Comparison of ENCODE assay signal across 11 mouse cellular contexts in genomic region chr11:23013580-23014294, GRCm38 (mm10). TPM values are rescaled to one million over a fixed set of nuclear protein-coding genes. Genes with fewer than 3 reads are reported as not detected.
DNase-seq lines count a peak whose midpoint lies in the region; TF ChIP-seq lines count a peak whose summit lies in the region.
"Had no signal": no experiment of that assay in that cellular context is flagged by ENCODE, and none has a peak within 500 bp of the region (broad histone marks: within the 10 kb centered on the region; RNA-seq: fewer than 3 reads in every experiment).

No protein-coding gene starts in this region.

- no peak overlapping the region for H3K27ac ChIP-seq in gastrocnemius, adult 2 months
- no peak overlapping the region for H3K27ac ChIP-seq in thymus, adult 2 months (ENCODE audit: control insufficient read depth, insufficient read depth, low read length)
- H3K27ac ChIP-seq: forebrain, embryonic 13.5 days; midbrain, embryonic 10.5 days had no signal

- DNase-seq in gastrocnemius, adult 2 months, result no peak
- DNase-seq in gastrocnemius, postnatal 36 days, result no peak
- peak; percentile 9 for DNase-seq in thymus, adult 2 months
- DNase-seq in thymus, postnatal 10 days (ENCODE audit: low spot score in 2 of 2), result no peak
- peak; percentile 59 for DNase-seq in induced T-regulatory cell, adult 2 months (ENCODE audit: low read depth)
- peak; percentile 7 for DNase-seq in thymus, postnatal 25 days
- DNase-seq in layer of hippocampus, postnatal 25 days (ENCODE audit: extremely low spot score in 1 of 2, low spot score in 1 of 2), result no peak
- DNase-seq in cerebellum, postnatal 4 days (ENCODE audit: low spot score in 2 of 2), result no peak
- DNase-seq: layer of hippocampus, postnatal 36 days had no signal

- no peak overlapping the region for H3K4me3 ChIP-seq in gastrocnemius, adult 2 months
- H3K4me3 ChIP-seq in thymus, adult 2 months (ENCODE audit: control insufficient read depth, insufficient read depth, low read length), result no peak overlapping the region
- H3K4me3 ChIP-seq: forebrain, embryonic 13.5 days; midbrain, embryonic 10.5 days had no signal

- WGBS in thymus, adult 2 months, result 96% methylated on average over 4 of the region's 4 CpGs

- intact Hi-C loops in gastrocnemius, adult 2 months (cut with DNase I), result no loop called here
- intact Hi-C loops in gastrocnemius, postnatal 36 days (cut with DNase I), result loop anchor here (5.0 kb wide), 1 partner anchor 239 kb away; no protein-coding TSS in a partner anchor

- TF ChIP-seq POLR2A in thymus, adult 2 months (IDR thresholded peaks at IDR 0.05; ENCODE audit: control insufficient read depth, extremely low read depth, insufficient read depth, low read length, poor library complexity), result no peak

- H3K4me1 ChIP-seq in thymus, adult 2 months (replicated peaks; ENCODE audit: control insufficient read depth, insufficient read depth, low read length), result no peaks in the 10 kb centered on the region
- H3K4me1 ChIP-seq: forebrain, embryonic 13.5 days had no signal

- H3K36me3 ChIP-seq in thymus, adult 2 months (ENCODE audit: control insufficient read depth, insufficient read depth, low read length), result no peaks in the 10 kb centered on the region
- H3K36me3 ChIP-seq: midbrain, embryonic 10.5 days had no signal

- no peaks in the 10 kb centered on the region for H3K27me3 ChIP-seq in thymus, adult 2 months (ENCODE audit: control insufficient read depth, insufficient read depth, low read length)
- H3K27me3 ChIP-seq: forebrain, embryonic 13.5 days had no signal

- TF ChIP-seq CTCF in gastrocnemius, adult 2 months (IDR thresholded peaks at IDR 0.05), result peak; percentile 32; the same call in 1 of the 2 replicates
- TF ChIP-seq CTCF in thymus, adult 2 months (IDR thresholded peaks at IDR 0.05; ENCODE audit: borderline replicate concordance, control insufficient read depth, extremely low read depth, insufficient read depth, low read length, poor library complexity), result no peak

RNA-seq across cellular contexts. Expression of gene Fam161a, which starts 6.4 kb away (rescaled TPM):
- 1 to 10 TPM; 1.9 to 3.0 TPM for total RNA-seq in gastrocnemius, adult 2 months (2021)
- 1 to 10 TPM; 1.8 to 2.8 TPM for total RNA-seq in gastrocnemius, postnatal 36 days (2021)
- 0.17 and 0.66 TPM in 2 replicates for polyA plus RNA-seq in thymus, adult 2 months (2012; rRNA removed)
- 1 to 10 TPM; 4.2 to 6.3 TPM for total RNA-seq in layer of hippocampus, postnatal 25 days (2021)

RNA-seq across cellular contexts. Expression of gene Cct4, which starts 23.4 kb away (rescaled TPM):
- 100 to 1,000 TPM in 1 of 2 experiments, 10 to 100 TPM in 1; 99.6 to 110 TPM for total RNA-seq in gastrocnemius, adult 2 months (2021)
- 10 to 100 TPM; 88.5 to 98.1 TPM for total RNA-seq in gastrocnemius, postnatal 36 days (2021)
- 206 and 311 TPM in 2 replicates for polyA plus RNA-seq in thymus, adult 2 months (2012; rRNA removed)
- total RNA-seq in layer of hippocampus, postnatal 25 days (2021), result 100 to 1,000 TPM in 1 of 2 experiments, 10 to 100 TPM in 1; 99.5 to 114 TPM

RNA-seq across cellular contexts. Expression of gene Commd1, which starts 31.6 kb away (rescaled TPM):
- 100 to 1,000 TPM in 1 of 2 experiments, 10 to 100 TPM in 1; 89.3 to 105 TPM for total RNA-seq in gastrocnemius, adult 2 months (2021)
- 100 to 1,000 TPM in 1 of 2 experiments, 10 to 100 TPM in 1; 97.4 to 102 TPM for total RNA-seq in gastrocnemius, postnatal 36 days (2021)
- polyA plus RNA-seq in thymus, adult 2 months (2012; rRNA removed), result 12.2 and 13.0 TPM in 2 replicates
- 10 to 100 TPM; 50.9 to 62.2 TPM for total RNA-seq in layer of hippocampus, postnatal 25 days (2021)

RNA-seq across cellular contexts. Expression of gene Gm28048, which starts 31.8 kb away (rescaled TPM):
- 1 to 10 TPM; 1.8 to 2.1 TPM for total RNA-seq in gastrocnemius, adult 2 months (2021)
- 1 to 10 TPM in 1 of 2 experiments, not detected in 1; 1.5 TPM for total RNA-seq in gastrocnemius, postnatal 36 days (2021)
- polyA plus RNA-seq in thymus, adult 2 months (2012; rRNA removed), result not detected in 2 replicates
- total RNA-seq in layer of hippocampus, postnatal 25 days (2021), result 10 to 100 TPM in 1 of 2 experiments, 1 to 10 TPM in 1; 9.5 to 10.4 TPM

RNA-seq across cellular contexts. Expression of gene Zrsr1, which starts 41.9 kb away (rescaled TPM):
- total RNA-seq in gastrocnemius, adult 2 months (2021), result 10 to 100 TPM; 20.7 to 20.9 TPM
- total RNA-seq in gastrocnemius, postnatal 36 days (2021), result 10 to 100 TPM; 11.2 to 17.6 TPM
- 3.4 and 3.5 TPM in 2 replicates for polyA plus RNA-seq in thymus, adult 2 months (2012; rRNA removed)
- total RNA-seq in layer of hippocampus, postnatal 25 days (2021), result 10 to 100 TPM; 56.5 to 61.7 TPM

Comparison
In these comparisons a context has a peak if more than half of its experiments do, and no peak if none do; other contexts are left out.
1. DNase-seq: peak in thymus, adult 2 months (single experiment), induced T-regulatory cell, adult 2 months (single experiment) and thymus, postnatal 25 days (single experiment); none in gastrocnemius, adult 2 months (single experiment), gastrocnemius, postnatal 36 days (0 of 2), thymus, postnatal 10 days (0 of 2), layer of hippocampus, postnatal 25 days (0 of 2) and cerebellum, postnatal 4 days (0 of 2).